Mouse (Mus musculus) MEL (cell line): Measurements from ENCODE around the gene Mmab. TPM values are rescaled to one million over a fixed set of nuclear protein-coding genes. Genes with fewer than 3 reads are reported as not detected.

Experiments
- DNase-seq: peaks from one replicate; pipeline ENCODE4 v3.0.0; 2011; ENCODE audit warnings: low read depth, low spot score
- H3K27ac ChIP-seq: 2 replicates; pipeline ENCODE4 v1.5.1; 2012; ENCODE audit warnings: low read depth, mild to moderate bottlenecking, control low read depth, low read length, moderate library complexity; ENCODE audit not compliant: control insufficient read depth
- H3K27me3 ChIP-seq, 2 experiments: fragments of 150-350 bp in 1 of 2; sonication (generic) in 1 of 2; 2 replicates each; pipeline ENCODE4 v1.6.1; 2012; ENCODE audit warnings: low read length in 2 of 2, mild to moderate bottlenecking in 2 of 2, improper control_type of control experiment in 1 of 2, moderate library complexity in 1 of 2; ENCODE audit not compliant: insufficient read depth in 2 of 2, control insufficient read depth in 1 of 2
- H3K36me3 ChIP-seq, 2 experiments: 2 replicates each; pipeline ENCODE4 v1.6.1; 2012 to 2014; ENCODE audit warnings: low read length in 2 of 2, improper control_type of control experiment in 1 of 2, inconsistent platforms in 1 of 2, mild to moderate bottlenecking in 1 of 2; ENCODE audit not compliant: insufficient read depth in 2 of 2, control insufficient read depth in 1 of 2
- H3K4me1 ChIP-seq, 2 experiments: fragments of 150-350 bp in 1 of 2; sonication (generic) in 1 of 2; 2 replicates each; pipeline ENCODE4 v1.6.1; 2012; ENCODE audit warnings: low read length in 2 of 2, improper control_type of control experiment in 1 of 2, mild to moderate bottlenecking in 1 of 2; ENCODE audit not compliant: insufficient read depth in 2 of 2, control insufficient read depth in 1 of 2
- H3K4me3 ChIP-seq, 2 experiments: fragments of 150-350 bp in 1 of 2; sonication (generic) in 1 of 2; 2 replicates each; pipeline ENCODE4 v1.5.1; 2012; ENCODE audit warnings: low read depth in 2 of 2, low read length in 2 of 2, mild to moderate bottlenecking in 2 of 2, moderate library complexity in 2 of 2, control low read depth in 1 of 2, improper control_type of control experiment in 1 of 2; ENCODE audit not compliant: control insufficient read depth in 1 of 2, insufficient read depth in 1 of 2
- H3K79me2 ChIP-seq: 2 replicates; pipeline ENCODE4 v1.6.1; 2012; ENCODE audit warnings: mild to moderate bottlenecking, low read length, moderate library complexity; ENCODE audit not compliant: control insufficient read depth, poor library complexity, insufficient read depth
- H3K9ac ChIP-seq: 2 replicates; pipeline ENCODE4 v1.6.1; 2012; ENCODE audit warnings: low read depth, mild to moderate bottlenecking, control low read depth, low read length, moderate library complexity; ENCODE audit not compliant: control insufficient read depth, poor library complexity, severe bottlenecking
- H3K9me3 ChIP-seq: fragments of 150-350 bp; sonication (generic); replicated peaks from 2 replicates; pipeline ENCODE4 v1.6.1; 2012; ENCODE audit warnings: mild to moderate bottlenecking, low read length, improper control_type of control experiment, moderate library complexity; ENCODE audit not compliant: insufficient read depth
- BHLHE40 ChIP-seq: IDR thresholded peaks from 2 replicates; pipeline ENCODE4 v1.6.1; 2012; ENCODE audit warnings: low read depth, mild to moderate bottlenecking, inconsistent platforms, low read length, improper control_type of control experiment, borderline replicate concordance
- CHD1 ChIP-seq: IDR thresholded peaks from 2 replicates; pipeline ENCODE4 v1.6.1; 2012; ENCODE audit warnings: low read depth, mild to moderate bottlenecking, inconsistent platforms, low read length, improper control_type of control experiment
- CHD2 ChIP-seq: IDR thresholded peaks from 2 replicates; pipeline ENCODE4 v1.6.1; 2011; ENCODE audit warnings: low read length, improper control_type of control experiment
- CTCF ChIP-seq, 3 experiments: IDR thresholded peaks in 2 of 3; conservative IDR thresholded peaks in 1 of 3; 2 replicates each; pipeline ENCODE4 v1.5.1; 2011 to 2012; ENCODE audit warnings: low read length in 3 of 3, low read depth in 2 of 3, mild to moderate bottlenecking in 2 of 3, improper control_type of control experiment in 1 of 3, inconsistent platforms in 1 of 3, mixed read lengths in 1 of 3, moderate library complexity in 1 of 3; ENCODE audit not compliant: control insufficient read depth in 1 of 3, insufficient read depth in 1 of 3, poor library complexity in 1 of 3, severe bottlenecking in 1 of 3
- E2F4 ChIP-seq: IDR thresholded peaks from 2 replicates; pipeline ENCODE4 v1.6.1; 2011; ENCODE audit warnings: low read depth, low read length, improper control_type of control experiment, borderline replicate concordance
- ELF1 ChIP-seq: IDR thresholded peaks from 2 replicates; pipeline ENCODE4 v1.6.1; 2014; ENCODE audit warnings: low read depth, mild to moderate bottlenecking, inconsistent platforms, low read length, improper control_type of control experiment, moderate library complexity
- EP300 ChIP-seq, 2 experiments: IDR thresholded peaks; 2 replicates each; pipeline ENCODE4 v1.6.1; 2011; ENCODE audit warnings: improper control_type of control experiment in 2 of 2, low read length in 2 of 2, low read depth in 1 of 2, mild to moderate bottlenecking in 1 of 2
- GABPA ChIP-seq: IDR thresholded peaks from 2 replicates; pipeline ENCODE4 v1.6.1; 2012; ENCODE audit warnings: low read depth, mild to moderate bottlenecking, inconsistent platforms, low read length, improper control_type of control experiment, moderate library complexity
- GATA1 ChIP-seq: IDR thresholded peaks from 2 replicates; pipeline ENCODE4 v1.6.1; 2011; ENCODE audit warnings: low read depth, low read length, improper control_type of control experiment
- KAT2A ChIP-seq: conservative IDR thresholded peaks from 2 replicates; pipeline ENCODE4 v1.6.1; 2012; ENCODE audit warnings: low read depth, low read length, improper control_type of control experiment, inconsistent platforms
- MAZ ChIP-seq: IDR thresholded peaks from 2 replicates; pipeline ENCODE4 v1.6.1; 2012; ENCODE audit warnings: low read depth, mild to moderate bottlenecking, inconsistent platforms, low read length, improper control_type of control experiment
- MXI1 ChIP-seq: IDR thresholded peaks from 2 replicates; pipeline ENCODE4 v1.6.1; 2011; ENCODE audit warnings: mild to moderate bottlenecking, low read depth, low read length, improper control_type of control experiment
- MYB ChIP-seq: IDR thresholded peaks from 2 replicates; pipeline ENCODE4 v1.6.1; 2011; ENCODE audit warnings: mild to moderate bottlenecking, low read depth, low read length, improper control_type of control experiment
- MYC ChIP-seq: IDR thresholded peaks from 2 replicates; pipeline ENCODE4 v1.6.1; 2011; ENCODE audit warnings: low read depth, mild to moderate bottlenecking, low read length, improper control_type of control experiment, moderate library complexity
- NELFE ChIP-seq: IDR thresholded peaks from 2 replicates; pipeline ENCODE4 v1.6.1; 2011; ENCODE audit warnings: low read depth, low read length, improper control_type of control experiment
- POLR2A ChIP-seq, 2 experiments: IDR thresholded peaks; 2 replicates each; pipeline ENCODE4 v1.6.1; 2011 to 2012; ENCODE audit warnings: low read length in 2 of 2, mild to moderate bottlenecking in 2 of 2, control low read depth in 1 of 2, improper control_type of control experiment in 1 of 2, low read depth in 1 of 2, moderate library complexity in 1 of 2; ENCODE audit not compliant: control insufficient read depth in 1 of 2, insufficient read depth in 1 of 2, poor library complexity in 1 of 2
- POLR2AphosphoS5 ChIP-seq: IDR thresholded peaks from 2 replicates; pipeline ENCODE4 v1.6.1; 2012; ENCODE audit warnings: low read depth, borderline replicate concordance, mild to moderate bottlenecking, inconsistent platforms, low read length, moderate library complexity, mixed read lengths
- RCOR1 ChIP-seq: IDR thresholded peaks from 2 replicates; pipeline ENCODE4 v1.6.1; 2012; ENCODE audit warnings: low read depth, mild to moderate bottlenecking, inconsistent platforms, low read length, improper control_type of control experiment
- SMC3 ChIP-seq: IDR thresholded peaks from 2 replicates; pipeline ENCODE4 v1.6.1; 2011; ENCODE audit warnings: low read depth, low read length, improper control_type of control experiment
- TBP ChIP-seq: IDR thresholded peaks from 2 replicates; pipeline ENCODE4 v1.8.0; 2011; ENCODE audit warnings: low read depth, low read length, improper control_type of control experiment
- UBTF ChIP-seq: IDR thresholded peaks from 2 replicates; pipeline ENCODE4 v1.6.1; 2012; ENCODE audit warnings: low read depth, mild to moderate bottlenecking, inconsistent platforms, low read length, improper control_type of control experiment, moderate library complexity, borderline replicate concordance; ENCODE audit not compliant: insufficient read depth
- USF1 ChIP-seq: IDR thresholded peaks from 2 replicates; pipeline ENCODE4 v1.6.1; 2014; ENCODE audit warnings: low read depth, mild to moderate bottlenecking, inconsistent platforms, low read length, improper control_type of control experiment, moderate library complexity
- ZKSCAN1 ChIP-seq: IDR thresholded peaks from 2 replicates; pipeline ENCODE4 v1.6.1; 2012; ENCODE audit warnings: low read depth, mild to moderate bottlenecking, inconsistent platforms, low read length, improper control_type of control experiment, moderate library complexity
- ZMIZ1 ChIP-seq: IDR thresholded peaks from 2 replicates; pipeline ENCODE4 v1.6.1; 2012; ENCODE audit warnings: low read depth, mild to moderate bottlenecking, inconsistent platforms, low read length, improper control_type of control experiment, moderate library complexity
- ZNF384 ChIP-seq: IDR thresholded peaks from 2 replicates; pipeline ENCODE4 v1.6.1; 2012; ENCODE audit warnings: low read depth, mild to moderate bottlenecking, inconsistent platforms, low read length, improper control_type of control experiment
- polyA plus RNA-seq, 2 experiments: library from polyadenylated mRNA; stranded (reverse) in 1 of 2; unstranded in 1 of 2; fragments of >175 nt in 1 of 2; fragments of >200 nt in 1 of 2; gene quantifications; 2 replicates each; pipeline versions ENCODE4 v1.2.1 to v1.2.4; 2012; ENCODE audit warnings: low replicate concordance in 2 of 2, low read depth in 1 of 2; ENCODE audit not compliant: insufficient read length in 2 of 2, insufficient read depth in 1 of 2, missing spikeins in 1 of 2
- total RNA-seq: library from RNA; depleted of rRNA; stranded (reverse); fragments of 300-350 nt; gene quantifications from 2 replicates; pipeline ENCODE4 v1.2.3, GENCODE M21; 2012

Mmab gene
- total and polyA plus RNA-seq, 3 experiments, result 10.4 to 21.0 TPM; not detected in 1

- Histone ChIP-seq H3K79me2 (no peaks in the 10 kb centered on the region), H3K27ac (no peak overlapping the region), H3K4me3 (no peak overlapping the region), H3K27me3 (no peaks in the 10 kb centered on the region), H3K36me3 (no peaks in the 10 kb centered on the region), H3K9me3 (no peaks in the 10 kb centered on the region), H3K4me1 (0 out of 4 replicates have a peak, but pooled peaks cover 0 to 5% of the 10 kb centered on the region in 2 experiments), H3K9ac (no peak overlapping the region)
- TF ChIP-seq MYB (no peak), SMC3 (no peak), BHLHE40 (no peak), CHD1 (no peak), ZMIZ1 (no peak), GABPA (no peak), POLR2A (IDR thresholded peaks at IDR 0.05; ENCODE audit: control insufficient read depth in 1 of 2, insufficient read depth in 1 of 2, low read depth in 1 of 2, low read length in 2 of 2, poor library complexity in 1 of 2) (no peak), RCOR1 (no peak), USF1 (no peak), TBP (no peak), KAT2A (no peak), ZKSCAN1 (no peak), EP300 (IDR thresholded peaks at IDR 0.05; ENCODE audit: low read depth in 1 of 2, low read length in 2 of 2) (no peak), E2F4 (no peak), CTCF (IDR thresholded peaks at IDR 0.05 in 2 of 3, conservative IDR thresholded peaks at IDR 0.05 in 1 of 3; ENCODE audit: control insufficient read depth in 1 of 3, insufficient read depth in 1 of 3, low read depth in 2 of 3, low read length in 3 of 3, poor library complexity in 1 of 3, severe bottlenecking in 1 of 3) (no peak), NELFE (no peak), MXI1 (no peak)
- DNase-seq, result no peak
These were observed 31.1 kb upstream of the Mmab start for GRCm38 (mm10) chr5:114474741-114475491.

GRCm38 (mm10) chr5:114470359-114470758, 26.5 kb upstream of the Mmab start:
- H3K27ac ChIP-seq, result no peak overlapping the region
- no peaks in the 10 kb centered on the region for H3K79me2 ChIP-seq
- no peak overlapping the region for H3K9ac ChIP-seq
- no peak for DNase-seq
- H3K27me3 ChIP-seq, result no peaks in the 10 kb centered on the region
- H3K4me1 ChIP-seq, result peaks cover 0 to 6% of the 10 kb centered on the region in 2 experiments; a peak in 1 of 4 replicates
- H3K36me3 ChIP-seq, result no peaks in the 10 kb centered on the region; a peak in 1 of 4 replicates
- no peaks in the 10 kb centered on the region for H3K9me3 ChIP-seq
- TF ChIP-seq UBTF (no peak), ELF1 (no peak), ZNF384 (no peak), POLR2AphosphoS5 (no peak), BHLHE40 (no peak), MYC (no peak), ZMIZ1 (no peak), E2F4 (no peak), MAZ (no peak), GATA1 (no peak), USF1 (no peak), CHD1 (no peak), CHD2 (no peak), GABPA (no peak), NELFE (no peak)
- no peak overlapping the region for H3K4me3 ChIP-seq
